Mouse (Mus musculus) stomach, postnatal 0 days (tissue): Measurements from ENCODE around the gene Slc22a18.

ENCODE experiments used
- CTCF ChIP-seq: IDR thresholded peaks from 2 replicates; pipeline ENCODE4 v1.5.1; 2016; ENCODE audit warnings: antibody characterized with exemption, low read depth, mild to moderate bottlenecking, moderate library complexity
- EP300 ChIP-seq: optimal IDR thresholded peaks from 2 replicates; pipeline ENCODE3; 2016; ENCODE audit warnings: antibody characterized with exemption

DNA sequence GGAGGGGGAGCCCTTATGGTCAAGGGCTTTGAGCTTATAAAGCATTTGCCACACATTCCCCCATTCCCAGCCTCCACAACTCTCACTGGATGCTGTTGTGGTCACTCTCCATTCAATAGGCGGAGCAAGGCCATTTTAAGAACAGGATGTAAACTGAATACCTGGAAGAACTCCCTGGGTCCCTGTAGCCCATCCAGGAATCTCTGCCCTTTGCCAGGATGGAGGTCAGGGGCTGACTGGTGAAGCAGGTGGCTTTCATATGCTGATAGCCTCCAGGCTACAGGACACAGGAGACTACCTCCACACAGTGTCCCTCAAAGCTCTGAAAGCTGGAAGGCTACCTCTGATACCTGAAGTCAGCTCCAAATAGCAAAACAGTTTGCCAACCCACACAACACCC, 40.9 kb upstream of the Slc22a18 start:
- no peak for TF ChIP-seq CTCF
- TF ChIP-seq EP300 = no peak
